Mouse (Mus musculus): ENCODE measurements around the gene Skint10. TPM values are rescaled to one million over a fixed set of nuclear protein-coding genes. Genes with fewer than 3 reads are reported as not detected.

Gene Skint10
- total RNA-seq (2014; fragmentation: Nextera tagmentation) (not detected in 2 replicates), total RNA-seq (2017) (not detected in 2 replicates), polyA plus RNA-seq (2012) (not detected in 2 replicates)

GRCm38 (mm10) chr4:112774766-112775165 is at the start of gene Skint10:
TSS of gene Skint10 (minus strand) at chr4:112774866.
- ATAC-seq (ENCODE audit: extremely low read depth, insufficient number of reproducible peaks, low FRiP score, poor library complexity, severe bottlenecking) (no peak), DNase-seq (ENCODE audit: low spot score) (no peak)
- no peaks in the 10 kb centered on the region for H3K27me3 ChIP-seq (ENCODE audit: insufficient read depth, low read length)
- TF ChIP-seq POLR2AphosphoS5 (IDR thresholded peaks at IDR 0.05; ENCODE audit: insufficient replicate concordance, low read depth, low read length) = no peak
- TF ChIP-seq GATA2 (IDR thresholded peaks at IDR 0.05; ENCODE audit: borderline replicate concordance, low read depth, low read length) = no peak
- TF ChIP-seq CTCF (IDR thresholded peaks at IDR 0.05; ENCODE audit: low read depth, low read length) = no peak
- H3K4me1 ChIP-seq (ENCODE audit: insufficient read depth, low read depth, low read length) = no peaks in the 10 kb centered on the region
- no peak within 1 kb of the TSS for H3K4me3 ChIP-seq (ENCODE audit: low read depth, low read length)
- H3K36me3 ChIP-seq (replicated peaks) = no peaks in the 10 kb centered on the region
- H3K9me3 ChIP-seq (replicated peaks) = no peaks in the 10 kb centered on the region

GRCm38 (mm10) chr4:112790646-112791045 is 16.0 kb upstream of the Skint10 start:
- no peaks in the 10 kb centered on the region for H3K27me3 ChIP-seq (ENCODE audit: insufficient read depth, low read length)
- no peaks in the 10 kb centered on the region for H3K36me3 ChIP-seq (replicated peaks)
- H3K4me3 ChIP-seq (ENCODE audit: low read depth, low read length) = no peak overlapping the region
- DNase-seq (ENCODE audit: low spot score) (no peak), ATAC-seq (ENCODE audit: extremely low read depth, insufficient number of reproducible peaks, low FRiP score, poor library complexity, severe bottlenecking) (no peak)
- H3K4me1 ChIP-seq (ENCODE audit: insufficient read depth, low read depth, low read length) = no peaks in the 10 kb centered on the region
- TF ChIP-seq TAL1 (conservative IDR thresholded peaks at IDR 0.05; ENCODE audit: low read depth, low read length) = no peak
- no peak for TF ChIP-seq GATA1 (IDR thresholded peaks at IDR 0.05; ENCODE audit: borderline replicate concordance, low read length)
- no peak for TF ChIP-seq CTCF (IDR thresholded peaks at IDR 0.05; ENCODE audit: low read depth, low read length)
- TF ChIP-seq GATA2 (IDR thresholded peaks at IDR 0.05; ENCODE audit: borderline replicate concordance, low read depth, low read length) = no peak
- TF ChIP-seq POLR2AphosphoS5 (IDR thresholded peaks at IDR 0.05; ENCODE audit: insufficient replicate concordance, low read depth, low read length) = no peak
- no peaks in the 10 kb centered on the region for H3K9me3 ChIP-seq (replicated peaks)

Other genes with a start within 250 kb of the Skint10 start
- not detected in 2 replicates for gene Skint2, start 217.7 kb downstream of the Skint10 start, total RNA-seq (2014; fragmentation: Nextera tagmentation)
- gene Skint2, start 217.7 kb downstream of the Skint10 start, total RNA-seq (2017) = not detected in 2 replicates
- not detected in 2 replicates for gene Skint2, start 217.7 kb downstream of the Skint10 start, polyA plus RNA-seq (2012)